Mouse (Mus musculus) intestine, embryonic 16.5 days (tissue): ENCODE measurements around the gene Brca1. TPM values are rescaled to one million over a fixed set of nuclear protein-coding genes. Genes with fewer than 3 reads are reported as not detected.
A peak's percentile ranks its signal among the peaks of the same experiment; 100 is the strongest.

Experiments
- ATAC-seq: fragments of 200-750 bp; cut with Nextera tagmentation; 2 replicates; pipeline ENCODE4 v1.8.0; 2017; ENCODE audit warnings: moderate TSS enrichment, moderate library complexity
- H3K27ac ChIP-seq: fragments of 300-500 bp; sonication (generic); 2 replicates; pipeline ENCODE4 v1.5.1; 2014; ENCODE audit warnings: mild to moderate bottlenecking, low read length
- H3K27me3 ChIP-seq: fragments of 300-500 bp; sonication (generic); replicated peaks from 2 replicates; pipeline ENCODE4 v1.6.1; 2014; ENCODE audit warnings: low read length, control low read depth, mixed read lengths; ENCODE audit not compliant: control insufficient read depth, insufficient read depth
- H3K36me3 ChIP-seq: fragments of 300-500 bp; sonication (generic); 2 replicates; pipeline ENCODE4 v1.6.1; 2014; ENCODE audit warnings: low read length, control low read depth; ENCODE audit not compliant: control insufficient read depth, insufficient read depth
- H3K4me1 ChIP-seq: fragments of 300-500 bp; sonication (generic); 2 replicates; pipeline ENCODE4 v1.6.1; 2014; ENCODE audit warnings: low read length, control low read depth, mixed read lengths; ENCODE audit not compliant: control insufficient read depth, insufficient read depth
- H3K4me2 ChIP-seq: fragments of 300-500 bp; sonication (generic); 2 replicates; pipeline ENCODE4 v1.6.1; 2014; ENCODE audit warnings: low read depth, low read length, control low read depth
- H3K4me3 ChIP-seq: fragments of 300-500 bp; sonication (generic); 2 replicates; pipeline ENCODE4 v1.5.1; 2014; ENCODE audit warnings: mild to moderate bottlenecking, low read length
- H3K9ac ChIP-seq: fragments of 300-500 bp; sonication (generic); 2 replicates; pipeline ENCODE4 v1.6.1; 2014; ENCODE audit warnings: low read depth, low read length
- H3K9me3 ChIP-seq: fragments of 300-500 bp; sonication (generic); 2 replicates; pipeline ENCODE4 v1.6.1; 2016; ENCODE audit warnings: low read length, control low read depth; ENCODE audit not compliant: control insufficient read depth
- WGBS: fragments of 180-500 bp; shearing (Covaris S2); extraction: QIAGEN DNeasy Blood & Tissue Kit; methylation state at CpG from one replicate; pipeline ENCODE4 v1.1.7; 2014; 5-methylcytosine and 5-hydroxymethylcytosine counted together
- polyA plus RNA-seq: library from polyadenylated mRNA; unstranded; fragments of >200 nt; fragmentation: Nextera tagmentation; extraction: Ambion mirVana; gene quantifications from 2 replicates; pipeline ENCODE4 v1.2.1, GENCODE M21; 2015

The Brca1 gene
- polyA plus RNA-seq, 1 experiment from 2014 or later: 6.8 TPM

DNA sequence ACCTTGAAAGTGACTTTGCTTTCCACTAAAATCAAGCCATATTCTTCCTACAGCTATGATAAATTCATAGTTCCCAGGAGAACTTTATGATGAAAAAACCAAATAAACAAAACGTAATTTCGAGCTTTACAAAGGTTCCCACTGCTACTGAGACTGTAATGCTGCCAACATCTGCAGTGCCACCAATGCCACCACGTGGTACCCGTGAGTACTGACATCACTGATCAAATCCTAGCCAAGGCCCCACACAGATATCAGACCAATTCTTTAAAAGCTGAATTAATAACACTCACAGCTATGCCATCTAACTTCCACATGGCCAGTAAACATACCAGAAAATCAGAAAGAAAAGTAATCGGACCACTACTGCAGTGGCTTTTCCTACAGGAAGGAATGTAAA, 32.8 kb downstream of the Brca1 start:
- ATAC-seq: no peak
- Histone ChIP-seq H3K4me3 (no peak overlapping the region), H3K27me3 (no peaks in the 10 kb centered on the region), H3K27ac (no peak overlapping the region), H3K4me1 (0 out of 2 replicates have a peak, but pooled peaks cover 2% of the 10 kb centered on the region), H3K9me3 (no peaks in the 10 kb centered on the region), H3K36me3 (peaks cover 6% of the 10 kb centered on the region), H3K9ac (no peak overlapping the region), H3K4me2 (no peak overlapping the region)
- 75% methylated on average over 5 of the region's 5 CpGs for WGBS

DNA sequence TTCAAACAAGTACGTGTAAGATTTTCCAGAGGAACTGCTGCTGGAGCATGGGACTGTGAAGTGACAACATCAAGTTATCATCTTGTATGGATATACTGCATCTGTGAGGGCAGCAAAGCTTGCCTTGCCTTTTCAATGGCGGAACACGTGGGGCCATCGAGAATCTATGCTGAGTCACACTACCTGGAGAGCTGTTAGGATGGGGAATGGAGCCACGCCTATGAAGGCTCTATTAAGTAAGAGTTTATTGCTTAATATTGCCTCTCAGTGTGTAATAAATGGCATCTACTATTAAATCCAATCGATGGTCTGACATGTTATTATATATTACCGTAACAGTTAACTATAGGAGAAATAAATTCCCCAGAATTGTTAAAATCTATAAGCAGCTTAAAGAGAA, 44.7 kb downstream of the Brca1 start:
- no peaks in the 10 kb centered on the region for H3K27me3 ChIP-seq
- H3K27ac ChIP-seq: no peak overlapping the region
- no peaks in the 10 kb centered on the region for H3K9me3 ChIP-seq
- 77% methylated on average over 7 of the region's 7 CpGs for WGBS
- H3K9ac ChIP-seq: no peak overlapping the region
- no peak overlapping the region for H3K4me3 ChIP-seq
- H3K4me2 ChIP-seq: no peak overlapping the region
- H3K4me1 ChIP-seq: no peaks in the 10 kb centered on the region
- ATAC-seq: peak; percentile 70
- H3K36me3 ChIP-seq: peaks cover 1% of the 10 kb centered on the region; the same call in 1 of the 2 replicates

DNA sequence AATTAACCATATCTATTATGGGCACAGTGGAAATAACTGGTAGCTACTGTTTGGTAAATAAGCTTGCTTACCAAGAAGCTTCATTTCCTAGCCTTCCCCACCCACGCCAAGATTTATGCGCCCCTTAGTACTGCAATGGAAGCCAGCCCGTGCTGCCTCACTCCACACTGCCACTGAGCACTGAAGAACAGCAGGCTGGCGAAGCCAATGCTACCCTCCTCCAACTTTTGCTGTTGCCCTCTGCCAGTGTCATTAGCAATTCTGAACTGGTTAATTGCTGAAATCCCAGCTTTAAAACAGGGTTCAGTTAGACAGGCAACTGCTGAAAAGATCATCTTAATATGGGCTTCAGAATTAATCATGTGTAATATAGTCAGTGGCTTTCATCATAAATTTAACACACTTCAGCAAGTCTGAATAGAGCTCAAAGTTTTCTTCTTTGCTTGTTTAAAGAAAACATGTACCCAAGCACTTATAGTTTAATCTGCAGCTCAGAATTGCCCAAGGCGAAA, 45.4 kb downstream of the Brca1 start:
- no peaks in the 10 kb centered on the region for H3K27me3 ChIP-seq
- H3K9me3 ChIP-seq: no peaks in the 10 kb centered on the region
- no peaks in the 10 kb centered on the region for H3K4me1 ChIP-seq
- no peak overlapping the region for H3K27ac ChIP-seq
- no peak overlapping the region for H3K4me2 ChIP-seq
- ATAC-seq: no peak
- H3K36me3 ChIP-seq: 0 out of 2 replicates have a peak, but pooled peaks cover 2% of the 10 kb centered on the region
- no peak overlapping the region for H3K9ac ChIP-seq
- no peak overlapping the region for H3K4me3 ChIP-seq
- WGBS: 90% methylated on average over 5 of the region's 5 CpGs

DNA sequence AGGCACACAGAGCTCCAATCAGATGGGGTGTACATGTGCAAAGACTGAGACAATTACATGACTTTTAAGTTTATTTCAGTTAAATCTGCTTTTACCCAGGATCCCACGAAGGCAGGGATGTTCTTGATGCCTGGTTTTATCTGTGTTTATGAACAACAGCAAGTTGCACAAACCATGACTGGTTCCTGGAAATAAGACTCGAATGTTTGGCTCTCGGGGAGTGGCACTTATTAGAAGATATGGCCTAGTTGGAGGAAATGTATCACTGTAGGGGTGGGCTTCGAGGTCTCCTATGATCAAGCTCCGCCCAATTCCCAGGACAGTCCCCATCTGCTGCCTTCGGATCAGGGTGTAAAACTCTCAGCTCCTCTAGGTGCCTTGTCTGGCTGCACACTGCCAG, 65.6 kb downstream of the Brca1 start:
- Histone ChIP-seq H3K4me3 (no peak overlapping the region), H3K4me1 (peaks cover 10% of the 10 kb centered on the region), H3K9ac (no peak overlapping the region), H3K27ac (no peak overlapping the region), H3K4me2 (no peak overlapping the region), H3K27me3 (no peaks in the 10 kb centered on the region), H3K9me3 (no peaks in the 10 kb centered on the region), H3K36me3 (0 out of 2 replicates have a peak, but pooled peaks cover 6% of the 10 kb centered on the region)
- ATAC-seq: no peak
- WGBS: 50% methylated on average over 6 of the region's 6 CpGs

DNA sequence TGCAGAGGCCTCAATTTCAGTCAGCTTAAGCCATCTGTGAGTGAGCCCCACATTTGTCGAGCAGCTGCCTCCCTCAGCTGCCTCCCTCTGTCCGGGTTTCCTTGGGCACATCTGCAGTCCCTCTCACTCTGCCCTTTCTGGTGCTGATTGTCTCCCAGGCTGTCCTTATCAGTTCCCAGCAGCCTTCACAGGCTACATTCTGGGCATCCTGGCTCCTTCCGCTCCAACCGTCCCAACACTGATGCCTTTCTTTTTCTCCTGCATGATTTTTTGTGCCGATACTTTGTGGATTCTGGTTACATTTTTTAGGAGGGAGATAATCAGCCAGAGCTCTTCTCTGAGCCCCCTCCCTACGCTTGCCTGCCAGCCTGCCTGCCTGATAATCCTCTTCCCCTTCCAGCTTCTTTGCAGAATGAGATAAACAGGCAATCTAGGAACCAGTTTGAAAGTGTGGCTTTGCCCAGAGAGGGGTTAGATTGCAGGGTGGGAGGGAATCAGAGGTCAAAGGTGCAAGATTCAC, 66.2 kb downstream of the Brca1 start:
- H3K4me2 ChIP-seq: no peak overlapping the region
- 37% methylated on average over 6 of the region's 6 CpGs for WGBS
- 0 out of 2 replicates have a peak, but pooled peaks cover 6% of the 10 kb centered on the region for H3K36me3 ChIP-seq
- H3K4me1 ChIP-seq: peaks cover 13% of the 10 kb centered on the region
- no peaks in the 10 kb centered on the region for H3K27me3 ChIP-seq
- no peaks in the 10 kb centered on the region for H3K9me3 ChIP-seq
- ATAC-seq: no peak
- H3K27ac ChIP-seq: no peak overlapping the region
- no peak overlapping the region for H3K9ac ChIP-seq
- H3K4me3 ChIP-seq: no peak overlapping the region

DNA sequence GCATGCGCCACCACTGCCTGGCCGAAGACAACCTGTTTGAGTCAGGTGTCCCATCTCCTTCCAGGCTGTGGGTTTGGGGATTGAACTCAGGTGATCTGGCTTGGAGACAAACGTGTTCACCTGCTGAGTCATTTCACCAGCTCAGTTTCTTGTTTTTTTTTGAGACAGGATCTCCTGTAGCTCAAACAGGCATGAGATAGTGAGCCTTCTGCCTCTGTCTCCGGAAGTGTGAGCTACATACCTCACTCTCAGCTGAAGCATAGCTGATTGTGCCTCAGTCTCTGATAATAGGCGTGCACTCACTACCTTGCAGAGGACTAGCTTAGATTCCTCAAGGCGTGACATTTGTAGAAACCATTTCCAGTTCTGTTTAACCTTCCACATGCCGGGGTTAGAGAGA, 66.9 kb downstream of the Brca1 start:
- ATAC-seq: no peak
- no peak overlapping the region for H3K4me2 ChIP-seq
- no peak overlapping the region for H3K4me3 ChIP-seq
- peaks cover 14% of the 10 kb centered on the region for H3K4me1 ChIP-seq
- H3K9ac ChIP-seq: no peak overlapping the region
- H3K27ac ChIP-seq: no peak overlapping the region
- H3K36me3 ChIP-seq: 0 out of 2 replicates have a peak, but pooled peaks cover 6% of the 10 kb centered on the region
- WGBS: 69% methylated on average over 7 of the region's 7 CpGs
- H3K27me3 ChIP-seq: no peaks in the 10 kb centered on the region
- no peaks in the 10 kb centered on the region for H3K9me3 ChIP-seq

DNA sequence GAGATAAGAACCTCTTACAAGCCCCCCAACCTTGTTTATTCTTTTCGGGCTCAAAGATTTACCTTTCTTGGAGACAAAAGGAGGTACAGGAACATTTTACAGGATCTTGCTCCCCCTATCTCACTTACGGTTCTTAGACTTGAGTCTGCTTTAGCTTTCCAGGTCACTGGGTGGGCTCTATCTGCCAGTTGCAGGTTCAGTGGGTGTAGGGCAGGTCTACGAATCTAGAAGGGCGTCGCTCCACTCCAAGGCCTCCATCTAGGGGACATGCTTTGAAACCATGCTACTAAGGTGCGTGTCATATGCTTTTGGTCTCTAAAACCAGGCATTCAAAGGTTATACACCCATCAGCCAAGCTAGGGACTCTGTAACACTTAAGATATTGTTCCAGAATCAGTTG, 67.5 kb downstream of the Brca1 start:
- no peak overlapping the region for H3K27ac ChIP-seq
- ATAC-seq: no peak
- peaks cover 20% of the 10 kb centered on the region for H3K4me1 ChIP-seq
- no peaks in the 10 kb centered on the region for H3K9me3 ChIP-seq
- 43% methylated on average over 6 of the region's 6 CpGs for WGBS
- H3K4me3 ChIP-seq: no peak overlapping the region
- no peak overlapping the region for H3K9ac ChIP-seq
- H3K36me3 ChIP-seq: 0 out of 2 replicates have a peak, but pooled peaks cover 6% of the 10 kb centered on the region
- H3K4me2 ChIP-seq: no peak overlapping the region
- no peaks in the 10 kb centered on the region for H3K27me3 ChIP-seq

DNA sequence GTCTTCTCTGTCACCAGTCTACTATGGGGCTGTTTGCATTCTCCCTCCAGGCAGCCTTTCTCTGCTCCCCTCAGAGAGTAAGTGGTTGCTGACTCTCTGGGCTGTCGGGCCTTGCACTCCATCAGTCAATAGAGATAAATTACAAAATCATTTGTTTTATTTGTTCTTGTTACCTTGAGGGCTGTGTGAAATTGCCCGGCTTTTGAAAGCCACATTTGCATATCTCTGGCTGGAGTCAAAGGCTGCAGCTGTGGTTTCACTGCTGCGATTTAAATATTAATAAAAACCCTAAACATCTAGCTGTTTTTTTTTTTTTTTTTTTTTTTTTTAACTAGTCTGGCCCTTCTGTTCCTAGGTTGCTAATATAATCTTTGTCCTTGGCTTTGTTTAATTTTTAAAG, 68.0 kb downstream of the Brca1 start:
- Histone ChIP-seq H3K27ac (peak overlapping the region; percentile 21), H3K4me2 (no peak overlapping the region), H3K9ac (no peak overlapping the region), H3K4me3 (no peak overlapping the region), H3K9me3 (no peaks in the 10 kb centered on the region), H3K4me1 (peaks cover 24% of the 10 kb centered on the region), H3K27me3 (no peaks in the 10 kb centered on the region), H3K36me3 (0 out of 2 replicates have a peak, but pooled peaks cover 6% of the 10 kb centered on the region)
- no peak for ATAC-seq
- WGBS: 32% methylated on average over 3 of the region's 3 CpGs

DNA sequence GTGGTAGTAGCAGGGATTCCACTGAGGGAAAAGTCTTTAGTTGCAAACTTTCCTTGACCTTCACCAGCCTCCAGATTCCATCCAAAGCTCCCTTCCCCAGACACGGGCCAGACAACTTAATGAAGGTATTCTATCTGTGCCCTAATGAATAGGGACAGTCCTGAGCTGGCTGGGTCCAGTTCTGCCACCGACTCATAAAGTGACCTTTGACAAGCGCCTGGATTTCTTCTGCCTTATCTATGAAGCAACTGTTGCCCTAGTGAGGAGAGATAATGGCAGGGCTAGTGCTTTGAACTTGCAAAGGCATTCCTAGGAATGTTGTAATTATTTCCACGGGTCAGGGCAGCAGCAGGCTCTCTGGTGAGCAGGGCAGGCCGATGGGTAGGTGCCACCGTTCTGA, 70.8 kb downstream of the Brca1 start:
- Histone ChIP-seq H3K4me1 (peaks cover 22% of the 10 kb centered on the region), H3K4me2 (no peak overlapping the region), H3K27me3 (no peaks in the 10 kb centered on the region), H3K9me3 (no peaks in the 10 kb centered on the region), H3K9ac (no peak overlapping the region), H3K27ac (peak overlapping the region; percentile 76), H3K36me3 (no peaks in the 10 kb centered on the region), H3K4me3 (no peak overlapping the region)
- ATAC-seq: peak; percentile 85
- WGBS: 14% methylated on average over 6 of the region's 6 CpGs
